Mouse (Mus musculus): Measurements from ENCODE around the gene Cpm.

Gene Cpm

GRCm38 (mm10) chr10:117663056-117663864 lies 34.0 kb downstream of the Cpm start:
- no peak for DNase-seq (ENCODE audit: low spot score in 2 of 2)

GRCm38 (mm10) chr10:117663865-117664200 lies 34.5 kb downstream of the Cpm start:
- DNase-seq (ENCODE audit: low spot score in 2 of 2): no peak

- no peak for DNase-seq (ENCODE audit: low spot score in 2 of 2)
Observed at GRCm38 (mm10) chr10:117664208-117664925, 35.1 kb downstream of the Cpm start.

- DNase-seq (ENCODE audit: low spot score in 2 of 2): no peak
Observed at GRCm38 (mm10) chr10:117664926-117665209, 35.6 kb downstream of the Cpm start.

GRCm38 (mm10) chr10:117665376-117666275 lies 36.3 kb downstream of the Cpm start:
- DNase-seq (ENCODE audit: low spot score in 2 of 2): no peak

- no peak for DNase-seq (ENCODE audit: low spot score in 2 of 2)
Observed at GRCm38 (mm10) chr10:117666361-117666760, 37.1 kb downstream of the Cpm start.

GRCm38 (mm10) chr10:117666947-117667630 lies 37.8 kb downstream of the Cpm start:
- DNase-seq (ENCODE audit: low spot score in 2 of 2): no peak

GRCm38 (mm10) chr10:117667663-117668507 lies 38.6 kb downstream of the Cpm start:
- no peak for DNase-seq (ENCODE audit: low spot score in 2 of 2)

- no peak for DNase-seq (ENCODE audit: low spot score in 2 of 2)
Observed at GRCm38 (mm10) chr10:117668546-117669300, 39.4 kb downstream of the Cpm start.

GRCm38 (mm10) chr10:117669449-117670090 lies 40.3 kb downstream of the Cpm start:
- DNase-seq (ENCODE audit: low spot score in 2 of 2): peak in 1 of 2 experiments; percentile 23

- no peak for DNase-seq (ENCODE audit: low spot score in 2 of 2)
Observed at GRCm38 (mm10) chr10:117670092-117670491, 40.8 kb downstream of the Cpm start.

GRCm38 (mm10) chr10:117670791-117671190 lies 41.5 kb downstream of the Cpm start:
- DNase-seq (ENCODE audit: low spot score in 2 of 2): no peak

- no peak for DNase-seq (ENCODE audit: low spot score in 2 of 2)
Observed at GRCm38 (mm10) chr10:117671266-117671665, 42.0 kb downstream of the Cpm start.

- DNase-seq (ENCODE audit: low spot score in 2 of 2): no peak
Observed at GRCm38 (mm10) chr10:117671930-117672666, 42.8 kb downstream of the Cpm start.

GRCm38 (mm10) chr10:117672693-117673092 lies 43.4 kb downstream of the Cpm start:
- peak; percentile 37 to 70 for DNase-seq (ENCODE audit: low spot score in 2 of 2)

GRCm38 (mm10) chr10:117673913-117674312 lies 44.6 kb downstream of the Cpm start:
- DNase-seq (ENCODE audit: low spot score in 2 of 2): no peak

- DNase-seq (ENCODE audit: low spot score in 2 of 2): no peak
Observed at GRCm38 (mm10) chr10:117674359-117675019, 45.2 kb downstream of the Cpm start.

Measured in left cerebral cortex, adult 9 months (tissue).